Mouse (Mus musculus): ENCODE measurements around the gene Rnps1. TPM values are rescaled to one million over a fixed set of nuclear protein-coding genes. Genes with fewer than 3 reads are reported as not detected.
A peak's percentile ranks its signal among the peaks of the same experiment; 100 is the strongest.

The Rnps1 gene
- 196 and 203 TPM in 2 replicates for polyA plus RNA-seq (2014; fragmentation: Nextera tagmentation; extraction: Ambion mirVana)

DNA sequence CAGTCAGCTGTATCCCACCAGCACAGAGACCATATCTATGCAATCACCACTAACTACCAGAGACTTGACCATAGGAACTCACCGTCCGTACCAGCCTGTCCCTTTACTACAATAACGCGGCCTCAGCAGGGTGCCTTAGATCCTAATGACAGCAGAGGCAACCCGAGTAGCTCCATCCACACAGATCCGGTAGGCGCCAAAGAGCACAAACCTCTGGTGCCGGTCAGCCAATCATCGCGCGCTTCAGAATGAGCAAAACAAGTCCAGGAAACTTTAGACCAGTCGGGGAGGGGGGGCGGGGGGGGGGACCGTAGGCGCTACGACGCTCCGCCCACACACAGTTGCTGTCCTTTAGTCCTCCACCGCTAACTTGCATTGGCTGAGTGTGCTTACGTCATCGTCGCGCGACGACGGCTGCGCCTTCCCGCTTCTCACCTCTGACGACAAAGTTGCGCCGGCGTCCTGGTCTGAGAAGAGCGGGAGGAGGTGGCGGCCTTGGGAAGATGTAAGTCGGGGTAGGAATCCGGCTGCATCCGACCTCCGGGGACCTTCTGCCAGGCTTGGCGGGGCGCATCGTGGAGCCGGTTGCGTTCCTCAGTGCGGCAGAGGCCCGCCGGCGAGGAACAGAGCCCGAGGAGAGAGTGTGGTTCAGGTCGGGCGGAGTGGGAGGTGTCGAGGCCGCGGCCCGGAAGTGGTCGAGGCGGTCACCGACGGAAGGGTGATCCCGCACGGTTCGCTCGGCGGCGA lies at the start of gene Rnps1:
Rnps1 (plus strand) TSS at position 336 of the 747 bp plus-strand sequence.
- WGBS = under 1% methylated on average over 58 of the region's 64 CpGs
- peak; percentile 92 for ATAC-seq (ENCODE audit: insufficient number of reproducible peaks, insufficient read depth, low FRiP score, low read depth)
- Histone ChIP-seq H3K27me3 (ENCODE audit: control insufficient read depth, insufficient read depth, low read length) (no peaks in the 10 kb centered on the region), H3K27ac (replicated peaks in 1 of 2; ENCODE audit: control insufficient read depth in 1 of 2, insufficient read depth in 1 of 2, low read depth in 2 of 2, low read length in 2 of 2) (peak within 1 kb of the TSS; percentile 92 to 93), H3K4me2 (ENCODE audit: low read length) (peak within 1 kb of the TSS; percentile 75), H3K4me3 (ENCODE audit: control insufficient read depth in 1 of 2, insufficient read depth in 1 of 2, low read depth in 1 of 2, low read length in 2 of 2) (peak within 1 kb of the TSS; percentile 58 to 80), H3K36me3 (ENCODE audit: control insufficient read depth, insufficient read depth, low read length) (peaks cover 55% of the 10 kb centered on the region), H3K9ac (ENCODE audit: low read length) (peak within 1 kb of the TSS; percentile 89), H3K4me1 (ENCODE audit: control insufficient read depth in 2 of 2, insufficient read depth in 2 of 2, low read length in 2 of 2) (peaks cover 4 to 35% of the 10 kb centered on the region in 2 experiments), H3K9me3 (ENCODE audit: control insufficient read depth, low read length) (no peaks in the 10 kb centered on the region)

DNA sequence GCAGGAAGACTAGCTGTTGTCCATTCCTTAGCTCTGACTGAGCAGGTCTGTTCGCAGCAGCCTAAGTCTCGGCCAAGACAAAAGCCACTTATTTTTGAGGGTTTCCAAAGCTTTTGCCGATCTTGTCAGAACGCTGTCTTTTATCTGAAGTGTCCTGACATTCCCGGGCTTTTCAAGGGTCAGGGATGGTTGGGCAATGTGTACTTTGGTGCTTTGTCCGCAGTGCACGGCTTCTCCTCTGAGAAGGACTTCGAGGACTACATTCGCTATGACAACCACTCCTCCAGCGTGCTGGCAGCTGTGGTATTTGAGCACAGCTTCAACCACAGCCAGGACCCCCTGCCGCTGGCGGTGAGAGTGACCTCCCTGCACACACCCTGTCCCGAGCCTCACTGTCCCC lies 48.5 kb upstream of the Rnps1 start:
- WGBS = 36% methylated on average over 13 of the region's 13 CpGs
- ATAC-seq (ENCODE audit: insufficient number of reproducible peaks, insufficient read depth, low FRiP score, low read depth) = no peak
- Histone ChIP-seq H3K27ac (replicated peaks in 1 of 2; ENCODE audit: control insufficient read depth in 1 of 2, insufficient read depth in 1 of 2, low read depth in 2 of 2, low read length in 2 of 2) (no peak overlapping the region), H3K27me3 (ENCODE audit: control insufficient read depth, insufficient read depth, low read length) (no peaks in the 10 kb centered on the region), H3K36me3 (ENCODE audit: control insufficient read depth, insufficient read depth, low read length) (peaks cover 15% of the 10 kb centered on the region; the same call in 1 of the 2 replicates), H3K4me2 (ENCODE audit: low read length) (no peak overlapping the region), H3K4me1 (ENCODE audit: control insufficient read depth in 2 of 2, insufficient read depth in 2 of 2, low read length in 2 of 2) (peaks cover 0 to 1% of the 10 kb centered on the region in 2 experiments; a peak in 1 of 4 replicates), H3K4me3 (ENCODE audit: control insufficient read depth in 1 of 2, insufficient read depth in 1 of 2, low read depth in 1 of 2, low read length in 2 of 2) (no peak overlapping the region), H3K9me3 (ENCODE audit: control insufficient read depth, low read length) (no peaks in the 10 kb centered on the region), H3K9ac (ENCODE audit: low read length) (no peak overlapping the region)

DNA sequence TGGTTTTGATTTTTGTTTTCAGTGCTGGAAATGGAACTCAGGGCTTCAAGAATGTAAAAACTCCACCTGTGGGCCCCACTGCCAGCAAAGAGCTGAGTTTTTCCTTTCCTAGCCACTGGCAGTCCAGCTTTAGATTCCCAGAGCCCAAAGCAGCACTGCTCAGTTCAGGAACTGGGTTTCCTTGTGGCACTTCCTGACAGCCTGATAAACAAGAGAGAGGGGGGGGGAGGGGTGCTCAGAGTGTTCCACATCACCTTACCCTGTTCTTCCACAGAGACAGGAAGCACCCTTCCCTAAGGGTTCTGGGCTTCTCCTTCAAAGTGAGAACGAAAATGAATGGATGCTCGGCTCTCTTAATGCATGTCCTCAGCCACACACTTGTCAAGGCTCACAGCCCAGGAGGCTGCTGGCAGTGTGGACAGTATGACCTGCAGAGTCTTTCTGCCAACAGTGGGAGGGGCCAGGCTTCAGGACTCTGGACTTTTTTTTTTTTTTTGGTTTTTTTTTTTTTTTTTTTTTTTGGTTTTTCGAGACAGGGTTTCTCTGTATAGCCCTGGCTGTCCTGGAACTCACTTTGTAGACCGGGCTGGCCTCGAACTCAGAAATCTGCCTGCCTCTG lies 39.2 kb upstream of the Rnps1 start:
- Histone ChIP-seq H3K9ac (ENCODE audit: low read length) (no peak overlapping the region), H3K27ac (replicated peaks in 1 of 2; ENCODE audit: control insufficient read depth in 1 of 2, insufficient read depth in 1 of 2, low read depth in 2 of 2, low read length in 2 of 2) (peak overlapping the region in 1 of 2 experiments; percentile 30; a peak in 1 of 4 replicates), H3K4me2 (ENCODE audit: low read length) (no peak overlapping the region), H3K4me1 (ENCODE audit: control insufficient read depth in 2 of 2, insufficient read depth in 2 of 2, low read length in 2 of 2) (peaks cover 0 to 3% of the 10 kb centered on the region in 2 experiments; a peak in 1 of 4 replicates), H3K27me3 (ENCODE audit: control insufficient read depth, insufficient read depth, low read length) (no peaks in the 10 kb centered on the region), H3K9me3 (ENCODE audit: control insufficient read depth, low read length) (no peaks in the 10 kb centered on the region), H3K4me3 (ENCODE audit: control insufficient read depth in 1 of 2, insufficient read depth in 1 of 2, low read depth in 1 of 2, low read length in 2 of 2) (no peak overlapping the region), H3K36me3 (ENCODE audit: control insufficient read depth, insufficient read depth, low read length) (peaks cover 42% of the 10 kb centered on the region)
- WGBS = 65% methylated on average over 4 of the region's 5 CpGs
- ATAC-seq (ENCODE audit: insufficient number of reproducible peaks, insufficient read depth, low FRiP score, low read depth) = peak; percentile 38; the same call in 1 of the 2 replicates

DNA sequence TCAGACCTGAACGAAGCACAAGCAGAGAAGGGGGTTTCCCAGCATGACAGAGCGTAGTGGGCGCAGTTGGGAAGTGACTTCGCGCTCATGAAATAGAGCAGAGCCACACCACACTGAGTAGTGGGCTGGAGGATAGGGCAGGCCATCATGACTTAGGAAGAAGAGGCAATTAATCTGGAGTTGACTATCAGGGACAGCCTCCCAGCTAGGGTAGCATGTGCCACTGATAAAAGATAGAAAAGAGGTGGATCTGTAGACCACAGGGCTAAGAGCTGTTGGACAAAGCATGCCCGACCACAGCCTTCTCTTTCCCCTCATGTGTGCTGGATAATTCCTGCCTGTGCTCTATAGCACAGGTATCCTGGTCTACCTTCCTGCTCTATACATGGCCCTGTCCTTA lies 38.5 kb upstream of the Rnps1 start:
- Histone ChIP-seq H3K9ac (ENCODE audit: low read length) (no peak overlapping the region), H3K4me1 (ENCODE audit: control insufficient read depth in 2 of 2, insufficient read depth in 2 of 2, low read length in 2 of 2) (peaks cover 0 to 3% of the 10 kb centered on the region in 2 experiments; a peak in 1 of 4 replicates), H3K9me3 (ENCODE audit: control insufficient read depth, low read length) (no peaks in the 10 kb centered on the region), H3K4me2 (ENCODE audit: low read length) (no peak overlapping the region), H3K27ac (replicated peaks in 1 of 2; ENCODE audit: control insufficient read depth in 1 of 2, insufficient read depth in 1 of 2, low read depth in 2 of 2, low read length in 2 of 2) (no peak overlapping the region), H3K4me3 (ENCODE audit: control insufficient read depth in 1 of 2, insufficient read depth in 1 of 2, low read depth in 1 of 2, low read length in 2 of 2) (no peak overlapping the region), H3K36me3 (ENCODE audit: control insufficient read depth, insufficient read depth, low read length) (peaks cover 39% of the 10 kb centered on the region), H3K27me3 (ENCODE audit: control insufficient read depth, insufficient read depth, low read length) (no peaks in the 10 kb centered on the region)
- ATAC-seq (ENCODE audit: insufficient number of reproducible peaks, insufficient read depth, low FRiP score, low read depth) = no peak
- WGBS = 89% methylated on average over 6 of the region's 6 CpGs

DNA sequence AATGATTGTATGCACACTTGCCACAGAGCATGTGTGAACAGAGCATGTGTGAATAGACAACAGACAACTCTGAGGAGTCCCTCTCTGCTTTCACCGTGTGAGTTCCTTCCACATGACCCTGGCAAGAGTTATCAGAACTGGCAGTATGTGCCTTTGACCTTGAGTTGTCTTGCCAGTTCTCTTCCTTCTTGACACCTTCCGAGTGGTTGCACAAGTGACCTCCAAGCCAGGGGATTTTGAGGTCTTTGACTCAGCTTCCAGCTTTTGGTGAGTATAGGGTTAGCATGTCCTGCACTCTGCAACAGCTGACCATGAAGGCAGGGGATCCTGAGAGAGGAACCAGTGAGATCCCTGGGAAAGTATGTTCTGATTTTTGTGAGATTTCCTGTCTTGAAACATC lies 35.9 kb upstream of the Rnps1 start:
- Histone ChIP-seq H3K9me3 (ENCODE audit: control insufficient read depth, low read length) (no peaks in the 10 kb centered on the region), H3K36me3 (ENCODE audit: control insufficient read depth, insufficient read depth, low read length) (peaks cover 46% of the 10 kb centered on the region), H3K27ac (replicated peaks in 1 of 2; ENCODE audit: control insufficient read depth in 1 of 2, insufficient read depth in 1 of 2, low read depth in 2 of 2, low read length in 2 of 2) (no peak overlapping the region), H3K4me2 (ENCODE audit: low read length) (no peak overlapping the region), H3K4me1 (ENCODE audit: control insufficient read depth in 2 of 2, insufficient read depth in 2 of 2, low read length in 2 of 2) (peaks cover 0 to 3% of the 10 kb centered on the region in 2 experiments; a peak in 1 of 4 replicates), H3K4me3 (ENCODE audit: control insufficient read depth in 1 of 2, insufficient read depth in 1 of 2, low read depth in 1 of 2, low read length in 2 of 2) (no peak overlapping the region), H3K9ac (ENCODE audit: low read length) (no peak overlapping the region), H3K27me3 (ENCODE audit: control insufficient read depth, insufficient read depth, low read length) (no peaks in the 10 kb centered on the region)
- ATAC-seq (ENCODE audit: insufficient number of reproducible peaks, insufficient read depth, low FRiP score, low read depth) = no peak
- WGBS = 67% methylated on average over 2 of the region's 2 CpGs

DNA sequence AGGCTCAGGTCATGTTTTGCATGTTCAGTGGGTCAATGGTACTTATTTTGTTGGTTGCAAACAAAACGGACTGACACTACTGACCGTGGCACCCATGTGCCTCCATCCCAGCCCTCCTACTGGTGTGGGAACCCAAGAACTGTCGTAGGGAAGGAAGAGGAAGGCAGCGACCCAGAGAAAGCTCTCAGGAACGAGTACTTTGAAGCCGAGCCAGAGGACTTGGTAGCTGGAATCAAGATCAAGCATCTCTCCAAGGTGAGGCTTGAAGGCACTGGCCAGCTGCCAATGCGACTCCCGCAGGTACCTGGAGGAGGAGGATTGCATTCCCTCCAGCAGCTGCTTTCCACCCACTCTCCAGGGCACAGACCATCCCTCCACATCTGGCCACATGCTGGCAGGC lies 30.6 kb upstream of the Rnps1 start:
- H3K4me1 ChIP-seq (ENCODE audit: control insufficient read depth in 2 of 2, insufficient read depth in 2 of 2, low read length in 2 of 2) = no peaks in the 10 kb centered on the region
- no peak overlapping the region for H3K4me2 ChIP-seq (ENCODE audit: low read length)
- peaks cover 39% of the 10 kb centered on the region for H3K36me3 ChIP-seq (ENCODE audit: control insufficient read depth, insufficient read depth, low read length)
- no peak overlapping the region for H3K27ac ChIP-seq (replicated peaks in 1 of 2; ENCODE audit: control insufficient read depth in 1 of 2, insufficient read depth in 1 of 2, low read depth in 2 of 2, low read length in 2 of 2)
- no peak overlapping the region for H3K4me3 ChIP-seq (ENCODE audit: control insufficient read depth in 1 of 2, insufficient read depth in 1 of 2, low read depth in 1 of 2, low read length in 2 of 2)
- no peak for ATAC-seq (ENCODE audit: insufficient number of reproducible peaks, insufficient read depth, low FRiP score, low read depth)
- H3K9me3 ChIP-seq (ENCODE audit: control insufficient read depth, low read length) = no peaks in the 10 kb centered on the region
- H3K27me3 ChIP-seq (ENCODE audit: control insufficient read depth, insufficient read depth, low read length) = no peaks in the 10 kb centered on the region
- WGBS = 80% methylated on average over 8 of the region's 8 CpGs
- H3K9ac ChIP-seq (ENCODE audit: low read length) = no peak overlapping the region

DNA sequence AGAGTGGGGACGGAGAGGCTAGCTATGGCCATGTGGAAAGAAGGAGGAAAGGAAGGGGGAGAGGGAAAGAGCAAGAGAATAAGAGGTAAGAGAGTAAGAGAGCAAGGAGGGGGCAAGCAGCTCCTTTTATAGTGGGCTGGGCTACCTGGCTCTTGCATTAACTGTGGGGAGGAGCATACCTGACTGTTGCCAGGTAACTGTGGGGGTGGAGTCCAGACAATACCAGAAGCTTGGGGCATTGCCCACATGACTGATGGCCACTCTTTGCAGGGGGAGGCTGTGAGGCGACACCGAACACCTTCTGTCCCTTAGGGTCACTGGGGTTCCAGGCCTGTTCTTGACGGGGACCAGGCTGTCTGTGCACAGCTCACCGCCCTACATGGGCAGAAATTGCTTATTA lies 25.7 kb upstream of the Rnps1 start:
- H3K4me3 ChIP-seq (ENCODE audit: control insufficient read depth in 1 of 2, insufficient read depth in 1 of 2, low read depth in 1 of 2, low read length in 2 of 2) = no peak overlapping the region
- H3K27ac ChIP-seq (replicated peaks in 1 of 2; ENCODE audit: control insufficient read depth in 1 of 2, insufficient read depth in 1 of 2, low read depth in 2 of 2, low read length in 2 of 2) = no peak overlapping the region
- no peaks in the 10 kb centered on the region for H3K9me3 ChIP-seq (ENCODE audit: control insufficient read depth, low read length)
- 80% methylated on average over 5 of the region's 5 CpGs for WGBS
- no peaks in the 10 kb centered on the region for H3K27me3 ChIP-seq (ENCODE audit: control insufficient read depth, insufficient read depth, low read length)
- H3K4me1 ChIP-seq (ENCODE audit: control insufficient read depth in 2 of 2, insufficient read depth in 2 of 2, low read length in 2 of 2) = no peaks in the 10 kb centered on the region
- ATAC-seq (ENCODE audit: insufficient number of reproducible peaks, insufficient read depth, low FRiP score, low read depth) = no peak
- H3K36me3 ChIP-seq (ENCODE audit: control insufficient read depth, insufficient read depth, low read length) = peaks cover 36% of the 10 kb centered on the region
- no peak overlapping the region for H3K4me2 ChIP-seq (ENCODE audit: low read length)
- H3K9ac ChIP-seq (ENCODE audit: low read length) = no peak overlapping the region

All from heart, embryonic 14.5 days (tissue).